Mouse (Mus musculus): ENCODE measurements around the gene Ttc28. TPM values are rescaled to one million over a fixed set of nuclear protein-coding genes. Genes with fewer than 3 reads are reported as not detected.

The Ttc28 gene
- polyA plus RNA-seq, 1 experiment: 4.8 TPM

DNA sequence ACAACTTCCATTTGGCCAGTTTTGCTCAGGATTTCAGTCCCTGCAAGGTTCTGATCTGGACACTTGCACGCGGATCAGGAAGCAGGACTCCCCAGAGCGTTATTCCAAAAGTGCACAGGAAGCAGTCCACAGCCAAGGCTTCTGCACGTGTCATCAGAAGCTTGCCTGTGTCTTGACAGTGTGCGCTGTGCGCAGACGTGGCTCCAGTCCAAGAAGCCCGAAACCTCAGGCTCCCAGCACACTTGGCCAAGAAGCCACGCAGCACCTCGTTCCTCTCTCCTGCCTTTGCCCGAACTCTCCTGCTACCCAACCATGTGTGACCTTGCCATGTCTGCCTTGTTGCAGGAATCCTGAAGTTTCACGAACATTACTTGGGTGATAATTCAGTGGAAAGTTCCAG lies 355.5 kb downstream of the Ttc28 start:
- peaks cover 12% of the 10 kb centered on the region for H3K4me1 ChIP-seq (replicated peaks; ENCODE audit: control insufficient read depth, insufficient read depth, low read length)
- no peaks in the 10 kb centered on the region for H3K36me3 ChIP-seq (ENCODE audit: control insufficient read depth, insufficient read depth, low read length)
- 80% methylated on average over 12 of the region's 12 CpGs for WGBS
- DNase-seq: no peak
- no peak overlapping the region for H3K4me3 ChIP-seq (ENCODE audit: control insufficient read depth, insufficient read depth, low read length)
- no peak overlapping the region for H3K27ac ChIP-seq (ENCODE audit: control insufficient read depth, insufficient read depth, low read length)
- TF ChIP-seq CTCF (IDR thresholded peaks at IDR 0.05; ENCODE audit: borderline replicate concordance, control insufficient read depth, extremely low read depth, insufficient read depth, low read length, poor library complexity) (no peak), POLR2A (IDR thresholded peaks at IDR 0.05; ENCODE audit: control insufficient read depth, extremely low read depth, insufficient read depth, low read length, poor library complexity) (no peak)
- no peaks in the 10 kb centered on the region for H3K27me3 ChIP-seq (ENCODE audit: control insufficient read depth, insufficient read depth, low read length)

DNA sequence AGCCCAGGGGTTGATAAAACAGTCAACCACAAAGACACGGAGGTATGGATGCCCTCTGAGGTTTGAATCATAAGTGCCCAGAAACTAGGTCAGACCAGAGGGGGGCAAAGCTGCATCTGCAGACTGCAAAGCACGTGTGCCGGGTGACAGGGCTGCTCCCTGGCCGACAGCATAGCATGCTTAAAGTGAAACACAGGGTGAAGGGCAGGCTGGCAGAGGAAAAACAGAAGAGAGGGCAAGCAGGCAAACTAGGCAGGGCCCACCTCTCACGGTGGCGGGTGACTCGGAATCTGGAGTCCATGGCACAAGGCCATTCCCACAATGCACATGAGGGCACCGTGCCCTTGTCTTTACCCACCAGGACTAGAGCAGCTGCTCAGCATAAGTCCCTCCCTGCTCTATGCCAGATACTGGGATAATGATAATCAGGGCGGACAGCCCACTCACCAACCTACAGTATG lies 357.6 kb downstream of the Ttc28 start:
- 93% methylated on average over 9 of the region's 9 CpGs for WGBS
- no peak overlapping the region for H3K27ac ChIP-seq (ENCODE audit: control insufficient read depth, insufficient read depth, low read length)
- no peak overlapping the region for H3K4me3 ChIP-seq (ENCODE audit: control insufficient read depth, insufficient read depth, low read length)
- TF ChIP-seq POLR2A (IDR thresholded peaks at IDR 0.05; ENCODE audit: control insufficient read depth, extremely low read depth, insufficient read depth, low read length, poor library complexity) (no peak), CTCF (IDR thresholded peaks at IDR 0.05; ENCODE audit: borderline replicate concordance, control insufficient read depth, extremely low read depth, insufficient read depth, low read length, poor library complexity) (no peak)
- peaks cover 12% of the 10 kb centered on the region for H3K4me1 ChIP-seq (replicated peaks; ENCODE audit: control insufficient read depth, insufficient read depth, low read length)
- DNase-seq: no peak
- H3K27me3 ChIP-seq (ENCODE audit: control insufficient read depth, insufficient read depth, low read length): no peaks in the 10 kb centered on the region
- no peaks in the 10 kb centered on the region for H3K36me3 ChIP-seq (ENCODE audit: control insufficient read depth, insufficient read depth, low read length)

DNA sequence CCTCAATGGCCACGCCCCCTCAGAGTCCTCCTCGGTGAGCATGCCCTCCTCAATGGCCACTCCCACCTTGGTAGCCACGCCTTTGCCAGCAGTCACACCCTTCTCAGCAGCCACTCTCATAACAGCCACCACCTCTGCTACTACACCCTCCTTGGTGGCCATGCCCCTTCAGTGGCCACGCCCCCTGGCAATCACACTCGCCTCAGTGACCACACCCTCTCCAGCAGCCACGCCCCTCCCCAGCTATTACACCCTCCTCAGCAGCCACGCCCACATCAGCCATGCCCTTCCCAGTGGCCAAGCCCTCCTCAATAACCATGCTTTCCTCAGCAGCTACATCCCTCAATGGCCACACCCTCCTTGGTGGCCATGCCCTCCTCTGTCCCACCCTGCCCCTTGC lies 359.6 kb downstream of the Ttc28 start:
- no peak for DNase-seq
- Histone ChIP-seq H3K27ac (ENCODE audit: control insufficient read depth, insufficient read depth, low read length) (no peak overlapping the region), H3K36me3 (ENCODE audit: control insufficient read depth, insufficient read depth, low read length) (no peaks in the 10 kb centered on the region), H3K4me3 (ENCODE audit: control insufficient read depth, insufficient read depth, low read length) (no peak overlapping the region), H3K27me3 (ENCODE audit: control insufficient read depth, insufficient read depth, low read length) (no peaks in the 10 kb centered on the region), H3K4me1 (replicated peaks; ENCODE audit: control insufficient read depth, insufficient read depth, low read length) (no peaks in the 10 kb centered on the region; the same call in 1 of the 2 replicates)
- WGBS: 78% methylated on average over 7 of the region's 7 CpGs
- TF ChIP-seq CTCF (IDR thresholded peaks at IDR 0.05; ENCODE audit: borderline replicate concordance, control insufficient read depth, extremely low read depth, insufficient read depth, low read length, poor library complexity) (no peak), POLR2A (IDR thresholded peaks at IDR 0.05; ENCODE audit: control insufficient read depth, extremely low read depth, insufficient read depth, low read length, poor library complexity) (no peak)

DNA sequence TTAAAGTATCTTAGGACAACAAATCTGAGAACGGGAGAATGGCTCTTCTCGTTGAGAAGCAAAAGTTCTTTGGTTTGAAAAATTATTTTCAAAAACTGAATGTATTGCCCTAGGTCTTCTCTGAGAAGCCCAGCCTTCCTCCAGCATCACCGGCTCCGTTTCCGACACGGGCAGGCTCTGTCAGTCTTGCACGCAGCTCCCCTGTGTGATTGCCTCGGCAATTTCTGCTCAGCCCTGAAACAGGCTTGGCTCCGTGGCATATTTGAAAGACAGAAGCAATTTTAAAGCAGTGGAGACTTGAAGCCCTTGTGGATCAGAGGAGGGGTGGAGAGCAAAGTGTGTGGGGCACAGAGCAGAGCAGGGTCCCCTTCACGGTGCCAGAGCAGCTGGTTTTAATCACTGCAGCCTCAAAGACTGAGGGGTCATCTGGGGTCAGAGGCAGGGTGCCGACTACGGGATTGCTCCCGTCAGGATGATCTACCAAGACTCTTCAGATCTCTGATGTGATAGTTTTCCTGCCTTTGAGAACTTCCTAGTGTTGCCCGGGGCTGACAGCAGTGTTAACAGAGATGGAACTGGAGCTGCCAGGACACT lies 363.9 kb downstream of the Ttc28 start:
- Histone ChIP-seq H3K4me1 (replicated peaks; ENCODE audit: control insufficient read depth, insufficient read depth, low read length) (no peaks in the 10 kb centered on the region), H3K4me3 (ENCODE audit: control insufficient read depth, insufficient read depth, low read length) (no peak overlapping the region), H3K36me3 (ENCODE audit: control insufficient read depth, insufficient read depth, low read length) (no peaks in the 10 kb centered on the region), H3K27me3 (ENCODE audit: control insufficient read depth, insufficient read depth, low read length) (no peaks in the 10 kb centered on the region), H3K27ac (ENCODE audit: control insufficient read depth, insufficient read depth, low read length) (no peak overlapping the region)
- DNase-seq: no peak
- WGBS: 92% methylated on average over 14 of the region's 14 CpGs
- TF ChIP-seq POLR2A (IDR thresholded peaks at IDR 0.05; ENCODE audit: control insufficient read depth, extremely low read depth, insufficient read depth, low read length, poor library complexity) (no peak), CTCF (IDR thresholded peaks at IDR 0.05; ENCODE audit: borderline replicate concordance, control insufficient read depth, extremely low read depth, insufficient read depth, low read length, poor library complexity) (no peak)

DNA sequence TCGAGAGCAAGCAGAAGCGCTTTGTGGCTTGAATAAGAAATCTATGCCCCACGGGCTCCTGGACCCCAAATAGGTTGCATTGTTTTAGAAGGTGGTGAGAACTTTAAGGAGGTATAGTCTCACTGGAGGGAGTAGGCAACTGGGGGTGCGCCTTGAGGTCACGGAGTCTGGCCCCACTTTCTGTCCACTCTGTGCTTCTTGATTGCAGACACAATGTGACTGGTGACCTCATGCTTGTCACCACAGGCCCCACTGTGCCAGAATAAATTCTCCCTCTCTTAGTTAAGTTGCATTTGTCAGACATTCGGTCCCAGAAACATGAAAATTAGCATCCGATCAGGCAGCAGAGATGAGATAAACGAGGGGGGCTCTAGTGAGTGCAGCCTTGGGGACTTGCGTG lies 364.5 kb downstream of the Ttc28 start:
- no peaks in the 10 kb centered on the region for H3K27me3 ChIP-seq (ENCODE audit: control insufficient read depth, insufficient read depth, low read length)

DNA sequence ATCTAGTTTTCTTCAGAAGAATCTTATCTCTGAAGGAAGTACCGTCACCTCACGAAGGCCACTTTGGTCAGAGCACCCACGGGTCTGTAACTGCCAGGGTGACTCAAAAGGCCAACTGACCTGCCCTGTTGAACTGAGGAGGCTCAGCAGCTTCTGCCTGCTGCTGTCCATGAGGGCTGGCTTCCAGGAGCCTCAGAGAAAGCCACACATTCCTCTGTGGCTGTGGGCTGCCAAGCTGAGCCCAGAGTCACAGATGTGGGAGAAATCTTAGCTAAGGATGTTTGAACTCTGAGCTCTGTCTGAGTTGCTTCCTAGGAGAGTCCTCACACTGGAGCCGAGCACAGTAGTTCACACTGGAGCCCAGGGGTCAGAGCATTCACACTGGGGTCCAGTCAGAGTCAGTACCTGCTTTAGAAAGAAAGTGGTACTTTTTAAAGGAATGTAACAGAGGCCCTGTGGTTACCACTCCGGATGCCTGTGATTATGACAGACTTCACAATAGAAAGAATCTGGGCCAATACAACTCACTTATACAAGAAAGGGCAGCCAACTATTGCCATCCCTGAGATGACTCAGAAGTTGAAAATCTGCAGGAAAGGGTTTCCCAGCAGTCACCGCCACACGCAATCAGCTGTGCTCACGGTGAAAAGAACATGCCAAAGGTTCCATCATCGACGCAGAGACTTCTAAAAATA lies 368.1 kb downstream of the Ttc28 start:
- Histone ChIP-seq H3K36me3 (ENCODE audit: control insufficient read depth, insufficient read depth, low read length) (no peaks in the 10 kb centered on the region), H3K4me1 (replicated peaks; ENCODE audit: control insufficient read depth, insufficient read depth, low read length) (no peaks in the 10 kb centered on the region), H3K4me3 (ENCODE audit: control insufficient read depth, insufficient read depth, low read length) (no peak overlapping the region), H3K27ac (ENCODE audit: control insufficient read depth, insufficient read depth, low read length) (no peak overlapping the region), H3K27me3 (ENCODE audit: control insufficient read depth, insufficient read depth, low read length) (no peaks in the 10 kb centered on the region)
- no peak for DNase-seq
- TF ChIP-seq CTCF (IDR thresholded peaks at IDR 0.05; ENCODE audit: borderline replicate concordance, control insufficient read depth, extremely low read depth, insufficient read depth, low read length, poor library complexity) (no peak), POLR2A (IDR thresholded peaks at IDR 0.05; ENCODE audit: control insufficient read depth, extremely low read depth, insufficient read depth, low read length, poor library complexity) (no peak)
- 68% methylated on average over 10 of the region's 10 CpGs for WGBS

More for the DNA sequence above, 364.5 kb downstream of the Ttc28 start:
- WGBS: 94% methylated on average over 9 of the region's 9 CpGs
- DNase-seq: no peak
- TF ChIP-seq CTCF (IDR thresholded peaks at IDR 0.05; ENCODE audit: borderline replicate concordance, control insufficient read depth, extremely low read depth, insufficient read depth, low read length, poor library complexity) (no peak), POLR2A (IDR thresholded peaks at IDR 0.05; ENCODE audit: control insufficient read depth, extremely low read depth, insufficient read depth, low read length, poor library complexity) (no peak)
- H3K27ac ChIP-seq (ENCODE audit: control insufficient read depth, insufficient read depth, low read length): no peak overlapping the region
- H3K4me3 ChIP-seq (ENCODE audit: control insufficient read depth, insufficient read depth, low read length): no peak overlapping the region
- no peaks in the 10 kb centered on the region for H3K36me3 ChIP-seq (ENCODE audit: control insufficient read depth, insufficient read depth, low read length)
- H3K4me1 ChIP-seq (replicated peaks; ENCODE audit: control insufficient read depth, insufficient read depth, low read length): no peaks in the 10 kb centered on the region
